Mouse (Mus musculus): ENCODE data around the gene Grpel1. TPM values are rescaled to one million over a fixed set of nuclear protein-coding genes. Genes with fewer than 3 reads are reported as not detected.

Grpel1 gene
- polyA plus RNA-seq, 1 experiment from 2014 or later: 50.3 TPM

DNA sequence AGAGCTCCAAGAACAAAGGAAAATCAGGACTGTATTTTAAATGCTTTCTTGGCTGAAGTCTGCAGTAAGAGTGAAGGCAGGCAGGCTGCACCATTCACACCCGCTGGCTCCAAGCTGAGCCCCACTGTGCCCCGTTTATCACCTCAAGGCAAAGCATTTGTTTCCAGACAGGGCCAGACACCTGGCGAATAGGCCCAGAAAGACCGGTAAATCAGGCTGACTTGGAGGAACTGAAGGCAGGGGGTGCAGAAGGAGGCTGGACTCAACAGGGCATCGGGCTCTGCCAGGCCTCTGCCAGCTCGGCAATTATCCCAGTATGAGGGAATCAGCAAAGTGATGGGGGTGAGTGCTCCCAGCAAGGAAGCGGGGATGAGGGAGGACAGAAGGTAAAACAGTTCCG lies 19.8 kb upstream of the Grpel1 start:
- Histone ChIP-seq H3K4me1 (no peaks in the 10 kb centered on the region), H3K4me3 (no peak overlapping the region), H3K4me2 (no peak overlapping the region), H3K27me3 (peaks cover 14% of the 10 kb centered on the region; the same call in 1 of the 2 replicates), H3K36me3 (no peaks in the 10 kb centered on the region), H3K9ac (no peak overlapping the region), H3K27ac (no peak overlapping the region), H3K9me3 (no peaks in the 10 kb centered on the region)
- WGBS: 28% methylated on average over 8 of the region's 8 CpGs
- ATAC-seq (ENCODE audit: borderline replicate concordance, extremely low read depth, low FRiP score, low TSS enrichment): no peak

DNA sequence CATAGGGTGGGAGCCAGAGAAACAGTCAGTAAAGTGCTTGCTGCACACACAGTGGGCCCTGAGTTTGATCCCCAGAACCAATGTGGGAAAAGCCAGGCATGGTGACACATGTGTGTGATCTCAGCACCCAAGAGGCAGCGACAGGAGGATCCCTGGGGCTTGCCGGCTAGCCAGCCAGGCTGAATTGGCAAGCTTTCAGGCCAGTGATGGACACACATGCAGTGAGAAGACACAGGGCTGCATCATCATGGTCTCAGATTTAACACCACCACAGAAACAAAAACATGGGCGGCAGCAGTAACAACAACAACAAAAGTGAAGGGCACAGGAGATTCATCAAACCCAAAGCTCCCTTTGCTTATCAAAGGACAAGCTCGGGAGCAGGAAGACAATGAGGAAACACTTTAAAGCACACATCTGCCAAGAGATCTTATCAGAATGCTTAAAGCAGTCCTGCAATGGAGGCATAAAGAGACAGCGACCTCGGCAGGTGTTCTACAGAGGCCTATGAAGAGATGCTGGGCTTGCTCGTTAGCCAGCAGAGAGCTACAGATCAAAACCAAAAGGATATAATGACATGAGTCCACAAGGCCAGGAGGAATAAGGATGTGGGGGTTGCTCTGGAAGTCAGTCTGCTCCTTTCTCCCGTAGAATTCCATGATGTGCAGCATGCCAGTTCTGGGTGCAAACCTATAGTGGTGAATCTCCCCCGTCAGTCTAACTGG lies 18.5 kb upstream of the Grpel1 start:
- Histone ChIP-seq H3K9ac (no peak overlapping the region), H3K4me1 (no peaks in the 10 kb centered on the region; the same call in 1 of the 2 replicates), H3K27ac (no peak overlapping the region), H3K36me3 (no peaks in the 10 kb centered on the region), H3K9me3 (no peaks in the 10 kb centered on the region), H3K27me3 (peaks cover 14% of the 10 kb centered on the region; the same call in 1 of the 2 replicates), H3K4me3 (no peak overlapping the region), H3K4me2 (no peak overlapping the region)
- WGBS: 28% methylated on average over 9 of the region's 9 CpGs
- no peak for ATAC-seq (ENCODE audit: borderline replicate concordance, extremely low read depth, low FRiP score, low TSS enrichment)

DNA sequence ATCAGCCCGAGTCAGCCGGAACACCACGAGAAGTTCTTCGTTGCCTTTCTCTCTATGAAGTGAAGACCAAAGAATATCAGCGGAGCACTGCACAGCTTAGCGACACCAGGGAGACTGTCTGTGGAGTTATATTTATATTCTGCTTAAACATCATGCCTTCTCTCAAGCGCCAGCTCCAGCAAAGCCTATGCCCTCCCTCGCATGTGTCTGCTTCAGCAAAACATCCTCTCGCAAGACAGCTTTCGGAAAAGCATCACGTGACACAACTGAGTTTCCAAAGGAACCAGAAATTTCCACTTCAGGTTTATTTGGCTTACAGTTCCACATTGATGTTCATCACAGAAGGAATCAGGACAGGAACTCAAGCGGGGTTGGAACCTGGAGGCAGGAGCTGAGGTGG lies 16.9 kb upstream of the Grpel1 start:
- H3K4me2 ChIP-seq: no peak overlapping the region
- peaks cover 14% of the 10 kb centered on the region; the same call in 1 of the 2 replicates for H3K27me3 ChIP-seq
- WGBS: 87% methylated on average over 12 of the region's 12 CpGs
- no peaks in the 10 kb centered on the region for H3K9me3 ChIP-seq
- no peak for ATAC-seq (ENCODE audit: borderline replicate concordance, extremely low read depth, low FRiP score, low TSS enrichment)
- no peak overlapping the region for H3K27ac ChIP-seq
- H3K4me3 ChIP-seq: no peak overlapping the region
- no peaks in the 10 kb centered on the region for H3K36me3 ChIP-seq
- H3K9ac ChIP-seq: no peak overlapping the region
- H3K4me1 ChIP-seq: no peaks in the 10 kb centered on the region; the same call in 1 of the 2 replicates

DNA sequence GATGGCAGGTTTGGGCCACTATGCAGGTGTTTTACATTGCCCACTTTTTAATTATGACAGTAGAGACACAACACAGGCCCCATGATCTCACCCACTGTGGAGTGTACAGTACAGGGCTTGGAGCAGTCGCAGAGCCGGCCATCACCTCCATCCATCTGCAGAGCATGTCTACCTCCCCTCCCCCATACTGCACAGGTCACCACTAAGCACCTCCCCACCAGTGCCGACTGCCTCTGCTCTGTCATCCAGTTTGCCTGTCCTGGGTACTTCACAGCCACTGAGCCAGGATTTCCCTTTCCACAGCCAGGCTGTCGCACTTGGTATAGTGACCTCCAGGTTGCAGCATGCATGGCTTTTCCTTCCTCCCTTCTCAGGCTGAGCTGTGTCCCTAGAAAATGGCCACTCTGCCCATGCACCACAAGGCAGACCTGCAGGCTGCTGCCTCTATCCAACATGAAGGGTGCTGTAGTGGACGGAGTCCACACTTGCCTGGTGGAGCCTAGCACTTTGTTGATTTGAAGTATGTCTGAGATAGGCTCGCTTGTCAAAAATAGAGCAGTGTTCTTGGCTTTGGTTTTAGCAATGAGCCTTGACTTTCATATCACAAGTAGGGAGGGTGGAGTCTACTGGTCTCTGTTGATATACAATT lies 15.0 kb upstream of the Grpel1 start:
- Histone ChIP-seq H3K9me3 (no peaks in the 10 kb centered on the region), H3K9ac (no peak overlapping the region), H3K4me3 (no peak overlapping the region), H3K27ac (no peak overlapping the region), H3K4me2 (no peak overlapping the region), H3K4me1 (no peaks in the 10 kb centered on the region; the same call in 1 of the 2 replicates), H3K36me3 (no peaks in the 10 kb centered on the region), H3K27me3 (peaks cover 6% of the 10 kb centered on the region; the same call in 1 of the 2 replicates)
- no peak for ATAC-seq (ENCODE audit: borderline replicate concordance, extremely low read depth, low FRiP score, low TSS enrichment)
- WGBS: 48% methylated on average over 6 of the region's 6 CpGs

DNA sequence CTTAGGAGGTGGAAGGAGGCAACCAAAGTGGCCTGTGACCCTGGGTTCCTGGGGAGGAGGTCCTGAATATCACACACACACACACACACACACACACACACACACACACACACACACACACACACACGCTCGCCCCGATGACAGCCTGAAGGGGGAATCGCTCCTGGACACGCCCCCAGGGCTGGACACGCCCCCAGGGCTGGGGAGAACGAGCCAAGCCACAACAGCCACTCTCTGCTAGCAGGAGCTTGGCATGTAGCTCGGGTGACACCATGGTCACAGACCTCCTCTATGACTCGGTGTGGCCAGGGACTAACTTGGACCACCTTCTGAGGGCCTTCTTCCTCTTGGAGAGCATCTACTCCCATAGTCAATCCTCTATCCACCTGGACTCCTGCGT lies 13.7 kb upstream of the Grpel1 start:
- ATAC-seq (ENCODE audit: borderline replicate concordance, extremely low read depth, low FRiP score, low TSS enrichment): 0 out of 2 replicates have a peak, but pooled peaks have one; percentile 19
- 26% methylated on average over 6 of the region's 10 CpGs for WGBS
- Histone ChIP-seq H3K4me2 (no peak overlapping the region), H3K4me3 (no peak overlapping the region), H3K27ac (no peak overlapping the region), H3K4me1 (no peaks in the 10 kb centered on the region; the same call in 1 of the 2 replicates), H3K27me3 (no peaks in the 10 kb centered on the region; the same call in 1 of the 2 replicates), H3K9me3 (no peaks in the 10 kb centered on the region), H3K9ac (no peak overlapping the region), H3K36me3 (no peaks in the 10 kb centered on the region)

DNA sequence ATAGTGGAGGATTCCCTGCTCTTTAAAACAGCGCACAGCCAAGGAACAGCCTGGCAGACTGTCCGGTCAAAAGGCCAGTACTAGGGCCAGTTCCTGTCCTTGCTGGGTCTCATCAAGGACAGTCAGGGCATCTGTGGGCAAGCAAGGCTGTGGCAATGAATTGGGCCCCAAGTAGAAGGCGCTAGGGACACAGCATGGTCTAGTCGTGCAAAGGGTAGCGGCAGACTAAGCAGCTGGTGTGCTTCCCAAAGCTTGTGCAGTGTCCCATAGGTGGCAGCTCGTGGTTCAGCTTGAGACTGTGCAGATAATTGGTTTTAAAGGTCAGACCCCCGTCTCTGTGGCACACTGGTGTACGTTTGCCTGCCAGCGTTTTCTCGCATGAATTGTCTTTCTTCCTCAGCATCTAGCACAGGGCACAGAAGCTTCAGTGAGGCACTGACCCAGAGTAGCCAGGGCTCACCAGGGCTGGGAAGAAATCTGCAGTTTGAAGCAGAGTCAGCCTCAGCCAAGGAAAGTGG lies 12.9 kb upstream of the Grpel1 start:
- H3K36me3 ChIP-seq: no peaks in the 10 kb centered on the region
- WGBS: 79% methylated on average over 10 of the region's 10 CpGs

DNA sequence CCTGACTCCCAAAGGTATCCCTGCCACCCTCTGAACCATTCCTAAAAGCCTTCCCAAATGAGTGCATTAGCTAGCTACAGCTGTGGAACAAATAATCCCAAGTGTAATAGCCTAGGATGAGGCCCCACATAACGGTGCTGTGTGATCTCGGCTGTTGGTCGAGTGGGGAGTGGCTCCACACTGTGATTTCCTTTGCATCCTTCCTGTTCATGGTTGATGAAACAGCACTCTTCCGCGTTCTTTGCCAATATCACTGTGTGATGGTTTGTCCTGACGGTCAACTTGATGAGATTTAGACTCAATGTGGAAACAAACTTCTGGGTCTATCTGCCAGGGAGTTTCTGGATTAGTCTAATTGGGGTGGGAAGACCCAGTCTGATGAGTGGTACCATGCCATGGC lies 12.0 kb upstream of the Grpel1 start:
- ATAC-seq (ENCODE audit: borderline replicate concordance, extremely low read depth, low FRiP score, low TSS enrichment): no peak
- no peak overlapping the region for H3K27ac ChIP-seq
- H3K9ac ChIP-seq: no peak overlapping the region
- H3K27me3 ChIP-seq: no peaks in the 10 kb centered on the region; the same call in 1 of the 2 replicates
- no peaks in the 10 kb centered on the region for H3K36me3 ChIP-seq
- H3K4me1 ChIP-seq: no peaks in the 10 kb centered on the region; the same call in 1 of the 2 replicates
- H3K9me3 ChIP-seq: no peaks in the 10 kb centered on the region
- H3K4me2 ChIP-seq: no peak overlapping the region
- 75% methylated on average over 6 of the region's 6 CpGs for WGBS
- no peak overlapping the region for H3K4me3 ChIP-seq

More for the DNA sequence above, 12.9 kb upstream of the Grpel1 start:
- Histone ChIP-seq H3K9ac (no peak overlapping the region), H3K27ac (no peak overlapping the region), H3K4me2 (no peak overlapping the region), H3K27me3 (no peaks in the 10 kb centered on the region; the same call in 1 of the 2 replicates), H3K9me3 (no peaks in the 10 kb centered on the region), H3K4me3 (no peak overlapping the region), H3K4me1 (no peaks in the 10 kb centered on the region; the same call in 1 of the 2 replicates)
- no peak for ATAC-seq (ENCODE audit: borderline replicate concordance, extremely low read depth, low FRiP score, low TSS enrichment)

DNA sequence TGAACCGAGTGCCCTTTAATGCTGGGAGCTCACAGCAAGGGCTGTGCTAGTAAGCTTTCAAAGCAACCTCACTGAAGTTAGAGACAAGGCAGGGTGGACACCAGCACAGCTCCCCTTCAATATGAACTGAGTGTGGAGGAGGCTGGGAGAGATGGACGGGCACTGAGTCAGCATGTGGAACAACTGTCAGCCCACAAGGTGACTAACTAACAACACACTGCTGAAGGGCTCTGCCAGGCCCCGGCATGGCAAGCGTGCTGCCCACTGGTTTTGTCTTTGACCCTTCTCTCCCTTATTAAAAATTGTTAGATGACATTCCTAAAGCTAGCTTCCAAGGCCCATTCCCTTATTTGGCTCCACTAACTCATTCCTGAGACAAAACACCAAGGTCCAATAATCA lies 7.1 kb upstream of the Grpel1 start:
- no peak for ATAC-seq (ENCODE audit: borderline replicate concordance, extremely low read depth, low FRiP score, low TSS enrichment)
- Histone ChIP-seq H3K27ac (no peak overlapping the region), H3K9ac (no peak overlapping the region), H3K27me3 (no peaks in the 10 kb centered on the region), H3K9me3 (no peaks in the 10 kb centered on the region), H3K4me1 (no peaks in the 10 kb centered on the region), H3K4me3 (no peak overlapping the region), H3K36me3 (no peaks in the 10 kb centered on the region), H3K4me2 (no peak overlapping the region)
- 73% methylated on average over 4 of the region's 4 CpGs for WGBS

DNA sequence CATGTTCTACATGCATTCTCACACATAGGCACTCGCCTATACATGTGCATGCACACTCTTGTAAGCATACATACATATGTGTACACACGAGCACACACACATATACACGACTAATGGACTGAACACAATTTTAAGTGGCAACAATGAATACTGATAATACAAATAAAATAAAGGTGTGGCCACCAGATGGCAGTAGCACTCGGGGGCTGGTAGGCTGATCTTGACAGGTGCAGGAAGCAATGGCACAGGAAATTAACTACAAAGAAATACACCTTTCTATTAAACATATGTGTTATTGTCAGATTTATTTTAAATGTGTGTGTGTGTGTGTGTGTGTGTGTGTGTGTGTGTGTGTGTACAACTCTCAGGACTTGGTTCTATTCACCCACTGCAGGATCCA lies 5.9 kb upstream of the Grpel1 start:
- 14% methylated on average over 4 of the region's 4 CpGs for WGBS
- Histone ChIP-seq H3K4me3 (no peak overlapping the region), H3K27ac (no peak overlapping the region), H3K27me3 (no peaks in the 10 kb centered on the region), H3K9ac (no peak overlapping the region), H3K4me1 (peaks cover under 1% of the 10 kb centered on the region), H3K9me3 (no peaks in the 10 kb centered on the region), H3K36me3 (no peaks in the 10 kb centered on the region), H3K4me2 (no peak overlapping the region)
- ATAC-seq (ENCODE audit: borderline replicate concordance, extremely low read depth, low FRiP score, low TSS enrichment): no peak

DNA sequence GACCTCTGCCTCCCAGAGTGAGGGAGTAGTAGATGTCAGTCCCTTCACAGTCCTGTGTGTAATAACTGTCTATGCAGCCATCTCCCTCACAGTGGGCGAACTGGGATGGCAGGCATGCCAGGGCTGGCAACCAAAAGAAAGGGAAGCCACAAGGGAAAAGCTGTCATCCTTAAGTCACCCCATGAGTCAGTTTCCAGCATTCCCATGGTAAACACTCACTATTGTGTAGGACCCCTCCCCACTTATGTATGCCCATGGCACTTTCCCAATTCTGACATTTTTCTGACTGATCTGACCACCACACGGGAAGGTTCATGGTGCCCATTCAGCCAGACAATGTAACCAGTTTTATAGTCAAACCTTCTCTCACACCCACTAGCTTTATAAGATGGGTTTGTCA lies 4.1 kb upstream of the Grpel1 start:
- Histone ChIP-seq H3K9me3 (no peaks in the 10 kb centered on the region), H3K27ac (no peak overlapping the region), H3K36me3 (no peaks in the 10 kb centered on the region), H3K4me1 (peaks cover 5% of the 10 kb centered on the region), H3K4me3 (no peak overlapping the region), H3K4me2 (no peak overlapping the region), H3K9ac (no peak overlapping the region), H3K27me3 (no peaks in the 10 kb centered on the region)
- 84% methylated on average over 2 of the region's 2 CpGs for WGBS
- ATAC-seq (ENCODE audit: borderline replicate concordance, extremely low read depth, low FRiP score, low TSS enrichment): no peak

DNA sequence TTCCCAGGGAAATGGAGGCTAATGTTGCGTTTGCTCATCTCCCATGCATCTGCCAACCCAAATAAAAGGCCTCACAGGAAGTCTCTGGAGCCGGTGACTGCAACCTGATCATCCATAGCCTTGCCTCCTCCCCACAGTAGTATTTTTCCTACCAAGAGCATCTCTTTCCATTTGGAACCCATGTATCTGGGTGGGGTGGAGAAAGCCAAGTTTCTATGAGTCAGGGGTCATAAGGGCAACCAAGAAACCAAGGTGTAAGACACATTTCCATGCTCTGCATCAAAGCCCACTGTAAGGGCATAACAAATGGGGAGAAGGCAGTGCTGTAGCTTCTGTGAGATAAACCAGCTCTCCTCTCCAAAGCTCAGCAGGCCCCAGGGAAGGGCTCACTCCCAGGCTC lies 3.6 kb upstream of the Grpel1 start:
- no peaks in the 10 kb centered on the region for H3K9me3 ChIP-seq
- no peak for ATAC-seq (ENCODE audit: borderline replicate concordance, extremely low read depth, low FRiP score, low TSS enrichment)
- H3K27ac ChIP-seq: no peak overlapping the region
- no peaks in the 10 kb centered on the region for H3K27me3 ChIP-seq
- 54% methylated on average over 2 of the region's 2 CpGs for WGBS
- H3K4me2 ChIP-seq: no peak overlapping the region
- H3K4me3 ChIP-seq: no peak overlapping the region
- peaks cover 11% of the 10 kb centered on the region for H3K4me1 ChIP-seq
- no peak overlapping the region for H3K9ac ChIP-seq
- H3K36me3 ChIP-seq: no peaks in the 10 kb centered on the region

DNA sequence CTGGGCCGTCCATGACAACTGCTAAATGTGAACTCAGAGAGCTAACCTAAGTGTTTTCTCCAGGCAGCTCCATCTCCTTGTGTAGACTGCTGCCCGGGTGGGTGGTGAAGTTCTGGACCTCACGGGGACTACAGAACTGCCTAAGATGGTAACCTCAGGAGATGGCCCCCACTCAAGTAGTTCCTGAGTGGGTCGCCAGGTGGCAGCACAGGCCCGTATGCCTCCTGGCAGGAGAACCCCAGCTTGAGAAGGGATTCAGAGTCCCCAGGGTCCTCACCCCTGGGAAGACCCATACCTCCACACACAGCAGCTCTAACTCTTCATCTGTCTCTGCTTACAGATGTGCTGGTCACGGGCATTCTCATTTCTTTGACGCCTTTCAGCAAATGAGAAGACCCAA lies 2.0 kb upstream of the Grpel1 start:
- Histone ChIP-seq H3K4me2 (no peak overlapping the region), H3K27ac (no peak overlapping the region), H3K4me3 (no peak overlapping the region), H3K9me3 (no peaks in the 10 kb centered on the region), H3K36me3 (no peaks in the 10 kb centered on the region), H3K9ac (no peak overlapping the region), H3K4me1 (peaks cover 18% of the 10 kb centered on the region), H3K27me3 (no peaks in the 10 kb centered on the region)
- WGBS: 13% methylated on average over 7 of the region's 7 CpGs
- ATAC-seq (ENCODE audit: borderline replicate concordance, extremely low read depth, low FRiP score, low TSS enrichment): no peak
